Mouse (Mus musculus): ENCODE measurements around the gene Gpr75.
A peak's percentile ranks its signal among the peaks of the same experiment; 100 is the strongest.

Gpr75 gene

GRCm38 (mm10) chr11:30885171-30885871 lies at the start of gene Gpr75, which contains the start of gene Asb3:
Gene Gpr75 (plus strand): TSS chr11:30885358.
Gene Asb3 (plus strand): TSS chr11:30885416.
- DNase-seq (ENCODE audit: low read depth, low spot score), result peak; percentile 70

- DNase-seq (ENCODE audit: low read depth, low spot score), result no peak
Observed at GRCm38 (mm10) chr11:30838793-30839192, 46.4 kb upstream of the Gpr75 start.

GRCm38 (mm10) chr11:30844355-30844754 lies 40.8 kb upstream of the Gpr75 start:
- DNase-seq (ENCODE audit: low read depth, low spot score), result no peak

- no peak for DNase-seq (ENCODE audit: low read depth, low spot score)
Observed at GRCm38 (mm10) chr11:30872425-30872824, 12.7 kb upstream of the Gpr75 start.

GRCm38 (mm10) chr11:30888153-30888552 lies 3.0 kb downstream of the Gpr75 start:
- no peak for DNase-seq (ENCODE audit: low read depth, low spot score)

GRCm38 (mm10) chr11:30896201-30896600 lies 11.0 kb downstream of the Gpr75 start:
- peak; percentile 67 for DNase-seq (ENCODE audit: low read depth, low spot score)

- no peak for DNase-seq (ENCODE audit: low read depth, low spot score)
Observed at GRCm38 (mm10) chr11:30899312-30899711, 14.2 kb downstream of the Gpr75 start.

GRCm38 (mm10) chr11:30912311-30912710 lies 27.2 kb downstream of the Gpr75 start:
- DNase-seq (ENCODE audit: low read depth, low spot score), result no peak

- no peak for DNase-seq (ENCODE audit: low read depth, low spot score)
Observed at GRCm38 (mm10) chr11:30920641-30921040, 35.5 kb downstream of the Gpr75 start.

- DNase-seq (ENCODE audit: low read depth, low spot score), result no peak
Observed at GRCm38 (mm10) chr11:30923283-30923682, 38.1 kb downstream of the Gpr75 start.

- DNase-seq (ENCODE audit: low read depth, low spot score), result no peak
Observed at GRCm38 (mm10) chr11:30928079-30928478, 42.9 kb downstream of the Gpr75 start.

GRCm38 (mm10) chr11:30928498-30928897 lies 43.3 kb downstream of the Gpr75 start:
- DNase-seq (ENCODE audit: low read depth, low spot score), result no peak

All from ZHBTc4 (cell line).